Mouse (Mus musculus) left cerebral cortex, adult 18-20 months (tissue): ENCODE results near the gene Klf1. TPM values are rescaled to one million over a fixed set of nuclear protein-coding genes. Genes with fewer than 3 reads are reported as not detected.
"Not testable (repeated sequence)": the region's sequence is repeated elsewhere in the genome, so short reads cannot be mapped to it uniquely, and the experiment has no call there.

ENCODE experiments used
- DNase-seq, 2 experiments: peaks; one replicate each; pipeline ENCODE4 v3.0.0; 2021 to 2022; ENCODE audit warnings: low spot score in 2 of 2, mixed read lengths in 1 of 2
- total RNA-seq, 2 experiments: library from RNA; stranded (reverse); gene quantifications; 2 replicates each; pipeline ENCODE4 v1.2.3; 2021

Gene Klf1
- total RNA-seq, 2 experiments from 2014 or later: 0.28 TPM; not detected in 1

GRCm38 (mm10) chr8:84907037-84907436, 5.3 kb downstream of the Klf1 start:
- no peak for DNase-seq

- no peak for DNase-seq
These were observed 5.8 kb downstream of the Klf1 start for GRCm38 (mm10) chr8:84907493-84907892.

- not testable (repeated sequence) for DNase-seq
These were observed 6.3 kb downstream of the Klf1 start for GRCm38 (mm10) chr8:84907979-84908378.

GRCm38 (mm10) chr8:84908421-84909161, 6.9 kb downstream of the Klf1 start, which contains the start of gene Dnase2a:
TSS of gene Dnase2a (plus strand) at chr8:84908560.
- peak; percentile 70 to 73 for DNase-seq

GRCm38 (mm10) chr8:84909162-84909767, 7.5 kb downstream of the Klf1 start:
- no peak for DNase-seq

GRCm38 (mm10) chr8:84909949-84910348, 8.2 kb downstream of the Klf1 start:
- DNase-seq: no peak

GRCm38 (mm10) chr8:84910551-84910950, 8.8 kb downstream of the Klf1 start:
- DNase-seq: no peak

- DNase-seq: no peak
These were observed 10.1 kb downstream of the Klf1 start for GRCm38 (mm10) chr8:84911854-84912253.

GRCm38 (mm10) chr8:84912391-84912790, 10.7 kb downstream of the Klf1 start:
- no peak for DNase-seq

- DNase-seq: peak; percentile 55 to 70
These were observed 11.3 kb downstream of the Klf1 start for GRCm38 (mm10) chr8:84912895-84913501.

GRCm38 (mm10) chr8:84913502-84913900, 11.8 kb downstream of the Klf1 start:
- DNase-seq: no peak

- no peak for DNase-seq
These were observed 12.2 kb downstream of the Klf1 start for GRCm38 (mm10) chr8:84913960-84914359.

- no peak for DNase-seq
These were observed 13.5 kb downstream of the Klf1 start for GRCm38 (mm10) chr8:84915269-84915668.

- DNase-seq: no peak
These were observed 16.1 kb downstream of the Klf1 start for GRCm38 (mm10) chr8:84917781-84918180.

GRCm38 (mm10) chr8:84918646-84919045, 16.9 kb downstream of the Klf1 start:
- no peak for DNase-seq

GRCm38 (mm10) chr8:84921596-84921995, 19.9 kb downstream of the Klf1 start:
- DNase-seq: no peak

- no peak for DNase-seq
These were observed 23.8 kb downstream of the Klf1 start for GRCm38 (mm10) chr8:84925557-84925956.

GRCm38 (mm10) chr8:84927513-84927912, 25.8 kb downstream of the Klf1 start:
- DNase-seq: no peak

- peak; percentile 75 to 79 for DNase-seq
These were observed 27.0 kb downstream of the Klf1 start for GRCm38 (mm10) chr8:84928456-84929306.

GRCm38 (mm10) chr8:84930582-84930981, 28.9 kb downstream of the Klf1 start:
- no peak for DNase-seq
